Mouse (Mus musculus) myocyte (in vitro differentiated cells): ENCODE data around the gene Fth1. TPM values are rescaled to one million over a fixed set of nuclear protein-coding genes. Genes with fewer than 3 reads are reported as not detected.

Experiments
- H3K27me3 ChIP-seq: one replicate; pipeline ENCODE4 v1.6.1; 2011; ENCODE audit not compliant: control insufficient read depth, insufficient read depth, insufficient read length
- H3K36me3 ChIP-seq: one replicate; pipeline ENCODE4 v1.6.1; 2011; ENCODE audit not compliant: control insufficient read depth, insufficient read depth
- H3K4me2 ChIP-seq: one replicate; pipeline ENCODE4 v1.6.1; 2011; ENCODE audit warnings: low read depth, control low read depth
- H3K4me3 ChIP-seq: one replicate; pipeline ENCODE4 v1.5.1; 2011; ENCODE audit warnings: mild to moderate bottlenecking, control low read depth, moderate library complexity
- H3K79me2 ChIP-seq: one replicate; pipeline ENCODE4 v1.6.1; 2011; ENCODE audit not compliant: control insufficient read depth, insufficient read depth
- H3ac ChIP-seq: one replicate; pipeline ENCODE4 v1.6.1; 2011; ENCODE audit not compliant: control insufficient read depth, insufficient read length
- CEBPB ChIP-seq: IDR thresholded peaks from 2 replicates; pipeline ENCODE4 v1.6.1; 2011; ENCODE audit warnings: mild to moderate bottlenecking, moderate library complexity; ENCODE audit not compliant: poor library complexity, insufficient read depth, severe bottlenecking
- E2F4 ChIP-seq: IDR thresholded peaks from one replicate; pipeline ENCODE4 v1.6.1; 2011; ENCODE audit warnings: mild to moderate bottlenecking, control low read depth, moderate library complexity; ENCODE audit not compliant: insufficient read depth
- MAX ChIP-seq: IDR thresholded peaks from one replicate; pipeline ENCODE4 v1.6.1; 2011; ENCODE audit warnings: low read depth, mild to moderate bottlenecking, control low read depth
- MYOD1 ChIP-seq, 3 experiments: IDR thresholded peaks; one replicate each; pipeline ENCODE4 v1.6.1; 2011; ENCODE audit warnings: control low read depth in 2 of 3, low read depth in 2 of 3, mild to moderate bottlenecking in 2 of 3, moderate library complexity in 1 of 3; ENCODE audit not compliant: insufficient read length in 2 of 3, control insufficient read depth in 1 of 3
- MYOG ChIP-seq, 3 experiments: IDR thresholded peaks; one replicate each; pipeline ENCODE4 v1.6.1; 2011; ENCODE audit warnings: control low read depth in 2 of 3, low read depth in 2 of 3, mild to moderate bottlenecking in 2 of 3; ENCODE audit not compliant: insufficient read length in 2 of 3, control insufficient read depth in 1 of 3, insufficient read depth in 1 of 3
- POLR2A ChIP-seq: IDR thresholded peaks from one replicate; pipeline ENCODE4 v1.6.1; 2011; ENCODE audit warnings: low read depth, mild to moderate bottlenecking, control low read depth, moderate library complexity; ENCODE audit not compliant: insufficient read length
- POLR2AphosphoS2 ChIP-seq: IDR thresholded peaks from one replicate; pipeline ENCODE4 v1.6.1; 2011; ENCODE audit warnings: low read depth, control low read depth; ENCODE audit not compliant: insufficient read length
- REST ChIP-seq: IDR thresholded peaks from one replicate; pipeline ENCODE4 v1.6.1; 2011; ENCODE audit warnings: mild to moderate bottlenecking, control low read depth, moderate library complexity; ENCODE audit not compliant: insufficient read depth, insufficient read length
- SRF ChIP-seq: IDR thresholded peaks from one replicate; pipeline ENCODE4 v1.6.1; 2011; ENCODE audit warnings: low read depth; ENCODE audit not compliant: control insufficient read depth, insufficient read length
- TCF12 ChIP-seq: IDR thresholded peaks from one replicate; pipeline ENCODE4 v1.6.1; 2011; ENCODE audit warnings: mild to moderate bottlenecking, control low read depth; ENCODE audit not compliant: poor library complexity, insufficient read depth, severe bottlenecking
- TCF3 ChIP-seq: IDR thresholded peaks from one replicate; pipeline ENCODE4 v1.6.1; 2011; ENCODE audit warnings: low read depth, control low read depth; ENCODE audit not compliant: insufficient read length
- USF1 ChIP-seq: IDR thresholded peaks from one replicate; pipeline ENCODE4 v1.6.1; 2011; ENCODE audit warnings: low read depth, mild to moderate bottlenecking, control low read depth, moderate library complexity
- polyA plus RNA-seq: library from polyadenylated mRNA; unstranded; fragments of >200 nt; fragmentation: generic; extraction: Trizol; gene quantifications from one replicate; pipeline ENCODE4 v1.2.1, GENCODE M21; 2012; ENCODE audit warnings: missing spikeins

The Fth1 gene
- polyA plus RNA-seq, 1 experiment, result 6,603 TPM

DNA sequence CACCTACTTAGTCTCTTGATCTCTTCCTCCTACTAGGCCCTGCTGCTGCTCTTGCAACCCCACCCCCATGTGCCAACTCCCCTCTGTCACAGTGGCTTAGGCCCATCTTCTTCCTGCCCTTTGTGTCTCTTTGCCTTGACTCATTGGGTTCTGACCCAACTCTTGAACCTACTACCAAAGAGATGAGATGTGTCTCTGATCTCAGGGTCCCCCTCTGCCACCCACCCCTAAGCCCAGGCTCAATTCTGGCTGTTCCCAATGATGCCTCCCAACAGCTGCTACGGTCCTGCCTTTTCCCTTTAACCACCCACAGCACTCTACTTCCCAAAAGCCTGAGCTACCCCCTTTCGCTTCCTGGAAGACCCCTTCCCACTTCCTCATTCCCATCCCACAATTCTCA is 41.6 kb downstream of the Fth1 start:
- no peak overlapping the region for H3K4me3 ChIP-seq
- H3K4me2 ChIP-seq, result no peak overlapping the region
- no peaks in the 10 kb centered on the region for H3K79me2 ChIP-seq
- H3K27me3 ChIP-seq, result no peaks in the 10 kb centered on the region
- no peak overlapping the region for H3ac ChIP-seq
- H3K36me3 ChIP-seq, result no peaks in the 10 kb centered on the region
- TF ChIP-seq MYOD1 (IDR thresholded peaks at IDR 0.05; ENCODE audit: control insufficient read depth in 1 of 3, insufficient read length in 2 of 3, low read depth in 2 of 3), result peak in 2 of 3 experiments; percentile 39 to 50
- TF ChIP-seq MAX, result no peak

DNA sequence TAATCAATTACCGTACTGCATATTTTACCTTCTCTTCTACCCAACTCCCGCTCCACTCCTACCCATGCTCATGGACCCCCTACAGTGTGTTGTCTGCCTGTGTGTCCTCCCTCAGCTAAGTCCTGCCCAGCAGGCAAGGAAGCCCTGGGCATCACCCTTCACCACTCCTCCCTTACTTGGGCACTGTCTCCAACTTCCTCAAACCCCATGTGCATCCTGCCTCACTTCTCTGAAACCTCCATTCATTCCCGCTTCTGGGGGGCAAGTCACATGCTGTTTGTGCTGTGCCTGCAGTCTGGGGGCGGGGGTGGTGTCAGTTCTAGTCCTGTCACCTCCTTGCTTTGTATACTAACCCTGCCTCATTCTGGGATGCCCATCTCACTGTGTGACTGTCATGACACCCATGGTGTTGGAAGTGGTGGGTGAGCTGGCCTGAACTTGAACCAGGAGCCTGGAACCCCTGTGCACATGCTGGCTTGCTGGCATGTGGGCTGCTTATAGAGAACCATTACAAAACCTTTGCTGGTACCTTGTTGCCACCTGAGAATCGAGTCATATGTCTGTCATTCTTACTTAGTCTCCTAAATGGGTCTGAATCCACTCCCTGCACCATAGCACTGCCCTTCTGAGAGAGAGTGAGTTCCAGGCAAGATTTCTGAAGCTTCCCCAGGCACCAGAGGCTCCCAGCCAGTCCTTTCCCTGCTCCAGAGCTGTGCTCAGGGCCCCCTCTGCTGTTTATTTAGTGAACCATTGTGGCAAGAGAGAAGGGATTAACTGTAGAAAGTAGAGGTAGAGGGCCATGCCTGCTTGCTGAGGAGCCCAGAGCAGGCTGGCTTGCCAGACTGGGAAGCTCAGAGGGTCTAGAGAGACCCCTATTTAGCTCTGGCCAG is 42.3 kb downstream of the Fth1 start:
- Histone ChIP-seq H3K79me2 (no peaks in the 10 kb centered on the region), H3K36me3 (no peaks in the 10 kb centered on the region), H3K4me2 (no peak overlapping the region), H3ac (no peak overlapping the region), H3K27me3 (no peaks in the 10 kb centered on the region), H3K4me3 (no peak overlapping the region)
- no peak for TF ChIP-seq USF1
- TF ChIP-seq E2F4, result no peak
- TF ChIP-seq TCF3, result no peak
- TF ChIP-seq CEBPB, result no peak
- TF ChIP-seq REST, result no peak
- no peak for TF ChIP-seq POLR2AphosphoS2
- TF ChIP-seq MAX, result no peak
- no peak for TF ChIP-seq SRF
- TF ChIP-seq MYOD1 (IDR thresholded peaks at IDR 0.05; ENCODE audit: control insufficient read depth in 1 of 3, insufficient read length in 2 of 3, low read depth in 2 of 3), result no peak

DNA sequence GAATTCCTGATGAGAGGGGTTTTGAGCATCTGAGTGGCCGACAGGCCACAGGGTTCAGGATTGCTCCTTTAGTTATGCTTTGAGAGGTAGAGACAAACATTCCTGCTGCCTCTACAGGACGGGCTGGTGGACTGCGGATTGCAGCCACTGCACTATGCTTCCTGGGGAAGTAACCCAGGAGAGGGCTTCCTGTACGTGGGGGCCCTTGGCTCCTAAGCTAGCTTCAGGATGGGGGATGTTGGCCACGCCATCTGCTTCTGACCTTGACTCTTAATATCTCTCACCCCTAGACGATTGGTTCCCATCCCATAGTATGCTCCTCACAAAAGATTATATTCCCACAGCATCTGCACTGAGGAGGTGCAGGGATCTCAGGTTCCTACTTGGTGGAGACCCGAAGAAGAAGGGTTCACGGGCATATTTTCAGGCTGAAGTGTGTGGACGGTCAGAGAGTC is 42.9 kb downstream of the Fth1 start:
- Histone ChIP-seq H3K4me2 (no peak overlapping the region), H3K27me3 (no peaks in the 10 kb centered on the region), H3ac (no peak overlapping the region), H3K36me3 (no peaks in the 10 kb centered on the region), H3K79me2 (no peaks in the 10 kb centered on the region), H3K4me3 (no peak overlapping the region)
- no peak for TF ChIP-seq MYOG (IDR thresholded peaks at IDR 0.05; ENCODE audit: control insufficient read depth in 1 of 3, insufficient read depth in 1 of 3, insufficient read length in 2 of 3, low read depth in 2 of 3)
- TF ChIP-seq SRF, result no peak
- no peak for TF ChIP-seq REST
- TF ChIP-seq MYOD1 (IDR thresholded peaks at IDR 0.05; ENCODE audit: control insufficient read depth in 1 of 3, insufficient read length in 2 of 3, low read depth in 2 of 3), result no peak
- TF ChIP-seq E2F4, result no peak
- TF ChIP-seq USF1, result no peak
- TF ChIP-seq MAX, result no peak
- no peak for TF ChIP-seq POLR2AphosphoS2
- TF ChIP-seq POLR2A, result no peak
- no peak for TF ChIP-seq TCF3
- TF ChIP-seq TCF12, result no peak
- TF ChIP-seq CEBPB, result no peak

GRCm38 (mm10) chr19:10025169-10025875 is 44.9 kb downstream of the Fth1 start:
- Histone ChIP-seq H3K79me2 (no peaks in the 10 kb centered on the region), H3K36me3 (no peaks in the 10 kb centered on the region), H3K27me3 (no peaks in the 10 kb centered on the region), H3ac (no peak overlapping the region), H3K4me2 (no peak overlapping the region), H3K4me3 (no peak overlapping the region)
- TF ChIP-seq USF1 (no peak), CEBPB (no peak), REST (no peak), POLR2AphosphoS2 (no peak), POLR2A (no peak), MYOD1 (IDR thresholded peaks at IDR 0.05; ENCODE audit: control insufficient read depth in 1 of 3, insufficient read length in 2 of 3, low read depth in 2 of 3) (no peak), TCF12 (no peak), MYOG (IDR thresholded peaks at IDR 0.05; ENCODE audit: control insufficient read depth in 1 of 3, insufficient read depth in 1 of 3, insufficient read length in 2 of 3, low read depth in 2 of 3) (no peak)

- H3ac ChIP-seq, result no peak overlapping the region
- no peak for TF ChIP-seq TCF3
- no peak for TF ChIP-seq USF1
- no peaks in the 10 kb centered on the region for H3K79me2 ChIP-seq
- H3K36me3 ChIP-seq, result no peaks in the 10 kb centered on the region
- H3K4me2 ChIP-seq, result no peak overlapping the region
- no peak overlapping the region for H3K4me3 ChIP-seq
- H3K27me3 ChIP-seq, result no peaks in the 10 kb centered on the region
These were observed 49.3 kb downstream of the Fth1 start for GRCm38 (mm10) chr19:10029746-10030145.
